Mouse (Mus musculus) inflammation-experienced regulatory T-cells (primary cell): ENCODE measurements around the gene Cux2. TPM values are rescaled to one million over a fixed set of nuclear protein-coding genes. Genes with fewer than 3 reads are reported as not detected.

Source experiments
- polyA plus RNA-seq, 2 experiments: library from polyadenylated mRNA; unstranded; fragments of 100-300 nt; shearing (Covaris generic); gene quantifications; one replicate each; pipeline ENCODE4 v1.2.1; 2017

Gene Cux2
- polyA plus RNA-seq, result 1 to 10 TPM in 1 of 2 experiments, under 1 TPM in 1; 0.35 to 1.0 TPM

DNA sequence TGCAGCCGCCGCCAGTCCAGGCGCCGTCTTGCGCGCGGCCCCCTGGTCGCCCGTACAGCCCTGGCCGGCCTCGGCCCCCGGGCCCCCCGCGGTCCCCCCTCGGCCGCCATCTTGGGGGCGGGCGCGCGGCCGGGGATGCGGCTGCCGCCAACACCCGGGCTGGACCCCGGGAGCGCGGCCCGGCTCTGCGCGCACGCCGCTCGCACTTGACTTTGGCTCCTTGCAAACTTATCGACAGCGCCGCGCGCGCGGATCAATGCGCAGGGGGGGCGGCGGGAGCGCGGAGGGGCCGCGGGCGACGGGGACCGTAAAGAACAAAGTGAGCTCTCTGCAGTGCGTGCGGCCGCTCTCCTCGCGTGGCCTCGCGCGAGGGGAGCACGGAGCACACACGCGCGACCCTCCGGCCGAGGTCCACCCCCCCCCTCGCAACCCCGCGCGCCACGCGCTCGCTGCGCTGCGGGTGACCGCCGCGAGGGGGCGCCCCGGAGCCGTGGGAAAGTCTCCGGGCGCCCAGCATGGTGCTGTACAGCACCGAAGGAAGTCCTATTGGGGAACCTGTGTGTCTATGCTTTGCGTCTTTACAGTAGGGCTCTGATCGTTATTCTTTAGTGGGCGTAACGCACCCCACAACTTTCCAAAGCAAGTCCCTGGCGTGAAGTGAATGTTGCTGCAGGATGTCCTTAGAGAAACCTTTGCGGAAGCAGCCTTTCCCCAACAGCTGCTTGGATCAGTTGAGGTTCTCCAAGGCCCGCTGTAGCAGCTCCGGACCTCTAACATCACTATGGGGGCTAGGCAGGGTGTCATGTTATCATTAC lies at the start of gene Cux2:
Cux2 (minus strand) TSS at position 86 of the 815 bp plus-strand sequence.

DNA sequence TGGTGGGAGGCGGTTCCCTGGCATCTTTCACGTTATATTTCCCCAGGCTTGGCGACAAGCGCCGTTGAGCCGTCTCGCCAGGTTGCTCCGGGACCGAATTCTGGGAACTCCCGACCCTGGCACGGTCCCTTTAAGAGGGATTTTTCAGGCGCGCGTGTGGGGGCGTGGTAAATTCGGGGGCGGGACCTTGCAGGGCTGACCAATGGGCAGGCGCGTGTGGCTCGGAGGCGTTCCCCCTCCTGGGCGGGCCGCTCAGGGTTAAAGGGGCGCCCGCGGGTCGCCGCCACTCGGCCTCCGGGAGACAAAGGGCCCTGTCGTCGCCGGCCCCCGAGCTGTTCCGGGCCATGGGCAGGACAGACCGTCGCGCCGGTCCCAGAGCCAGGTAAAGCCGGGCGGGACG lies 201.2 kb downstream of the Cux2 start, which contains the start of gene Pheta1:
Pheta1 (plus strand) TSS at position 242 of the 400 bp plus-strand sequence.

DNA sequence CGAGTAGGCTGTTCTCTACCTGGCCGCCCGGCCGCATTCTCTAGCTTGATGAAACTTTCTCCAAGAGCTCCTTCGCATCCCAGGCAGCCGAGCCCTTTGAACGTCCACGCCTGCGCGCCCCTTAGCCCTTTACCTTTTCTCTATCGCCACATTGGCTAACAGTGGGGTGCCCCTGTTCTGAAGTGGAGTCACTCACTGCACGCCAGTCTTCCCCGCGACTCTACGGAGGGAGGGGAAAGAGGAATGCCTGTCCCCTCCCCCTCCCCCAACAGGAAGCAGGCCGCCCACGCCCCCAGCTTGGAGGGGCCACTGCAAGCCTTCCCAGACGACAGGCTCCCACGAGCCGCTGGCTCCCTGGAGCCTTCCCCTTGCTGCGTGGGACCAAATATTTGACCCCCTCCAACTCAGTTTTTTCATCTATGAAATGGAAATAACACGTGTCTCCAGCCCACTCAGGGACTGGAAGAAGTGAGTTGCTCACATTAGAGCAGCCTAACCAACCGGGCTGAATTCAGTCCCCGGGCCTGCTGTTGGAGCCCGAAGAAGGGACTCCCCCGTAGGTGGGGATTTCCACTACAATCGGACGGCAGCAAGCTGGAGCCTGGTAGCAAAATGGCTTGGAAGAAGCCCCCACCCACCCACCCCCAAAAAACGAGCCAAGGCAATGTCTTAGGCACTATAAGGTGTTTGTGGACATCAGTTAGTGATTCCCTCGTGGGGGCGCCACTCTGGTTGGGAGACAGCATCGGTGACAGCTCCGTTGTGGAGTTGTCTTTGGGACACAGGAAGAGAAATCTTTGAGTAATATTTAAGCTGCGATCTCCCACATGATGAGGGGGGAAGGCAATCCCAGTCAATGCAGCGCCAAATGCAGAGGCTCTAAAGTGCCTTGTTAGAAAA lies 212.2 kb downstream of the Cux2 start, which contains the start of gene Sh2b3:
Sh2b3 (minus strand) TSS at position 206 of the 900 bp plus-strand sequence.

Other genes starting within 250 kb of the Cux2 start
- 10 to 100 TPM; 53.5 to 56.6 TPM for gene Sh2b3, start 212.5 kb downstream of the Cux2 start, polyA plus RNA-seq
- gene Pheta1, start 201.1 kb downstream of the Cux2 start, polyA plus RNA-seq, result 1 to 10 TPM; 5.1 to 7.2 TPM
- 1 to 10 TPM in 1 of 2 experiments, not detected in 1; 2.1 TPM for gene Myl2, start 50.8 kb upstream of the Cux2 start, polyA plus RNA-seq
- 1 to 10 TPM in 1 of 2 experiments, under 1 TPM in 1; 0.48 to 2.1 TPM for gene Ccdc63, start 90.7 kb upstream of the Cux2 start, polyA plus RNA-seq
- 100 to 1,000 TPM; 356 to 362 TPM for gene Ppp1cc, start 108.2 kb upstream of the Cux2 start, polyA plus RNA-seq
- gene Hvcn1, start 156.7 kb upstream of the Cux2 start, polyA plus RNA-seq, result 100 to 1,000 TPM in 1 of 2 experiments, 10 to 100 TPM in 1; 84.2 to 149 TPM
- 1 to 10 TPM; 1.7 to 5.1 TPM for gene Tctn1, start 214.4 kb upstream of the Cux2 start, polyA plus RNA-seq
- 10 to 100 TPM; 44.3 to 60.4 TPM for gene Pptc7, start 234.3 kb upstream of the Cux2 start, polyA plus RNA-seq